In genomic region chr5:103755135-103755487, GRCm38 (mm10) we compare ENCODE assay signal across 8 mouse cellular contexts.
A peak's percentile ranks its signal among the peaks of the same experiment; 100 is the strongest.
DNase-seq lines count a peak whose midpoint lies in the region; ATAC-seq and TF ChIP-seq lines count a peak whose summit lies in the region.

No protein-coding gene starts in this region.

- intact Hi-C loops in left cerebral cortex, postnatal 25 days (cut with DNase I) = no loop called here

- no peak for TF ChIP-seq POLR2A in lung, adult 2 months (IDR thresholded peaks at IDR 0.05; ENCODE audit: borderline replicate concordance, extremely low read depth, low read depth, low read length)
- no peak for TF ChIP-seq POLR2A in embryonic fibroblast, embryonic 13.5 days (IDR thresholded peaks at IDR 0.05; ENCODE audit: low read depth, low read length)

- WGBS in lung, adult 2 months = 14% methylated on average over 3 of the region's 3 CpGs
- 55% methylated on average over 3 of the region's 3 CpGs for WGBS in limb, embryonic 10.5 days
- 51% methylated on average over 3 of the region's 3 CpGs for WGBS in neural tube, embryonic 14.5 days

- peaks cover 26% of the 10 kb centered on the region; the same call in 1 of the 2 replicates for H3K27me3 ChIP-seq in limb, embryonic 10.5 days (ENCODE audit: low read depth, poor library complexity, severe bottlenecking)
- 0 out of 2 replicates have a peak, but pooled peaks cover 2% of the 10 kb centered on the region for H3K27me3 ChIP-seq in neural tube, embryonic 14.5 days (ENCODE audit: control insufficient read depth, insufficient read depth, low read length)

- peak overlapping the region; percentile 94 for H3K27ac ChIP-seq in embryonic fibroblast, embryonic 13.5 days (ENCODE audit: insufficient read depth, low read length)
- no peak overlapping the region for H3K27ac ChIP-seq in limb, embryonic 10.5 days
- H3K27ac ChIP-seq in neural tube, embryonic 14.5 days (ENCODE audit: low read depth, low read length) = no peak overlapping the region

- H3K4me1 ChIP-seq in lung, adult 2 months (ENCODE audit: control insufficient read depth, insufficient read depth, low read length) = peaks cover 31% of the 10 kb centered on the region
- H3K4me1 ChIP-seq in embryonic fibroblast, embryonic 13.5 days (ENCODE audit: control insufficient read depth, insufficient read depth, low read length) = peaks cover 31% of the 10 kb centered on the region
- peaks cover 41% of the 10 kb centered on the region for H3K4me1 ChIP-seq in limb, embryonic 10.5 days
- H3K4me1 ChIP-seq in neural tube, embryonic 14.5 days (ENCODE audit: control insufficient read depth, insufficient read depth, low read length) = peaks cover 4% of the 10 kb centered on the region

- peak overlapping the region; percentile 63 for H3K4me2 ChIP-seq in neural tube, embryonic 14.5 days (ENCODE audit: low read depth, low read length)

- no peak overlapping the region for H3K9ac ChIP-seq in neural tube, embryonic 14.5 days (replicated peaks; ENCODE audit: low read depth, low read length)

- no peak for ATAC-seq in neural tube, embryonic 14.5 days (ENCODE audit: low read depth)

- no peaks in the 10 kb centered on the region for H3K9me3 ChIP-seq in limb, embryonic 10.5 days (replicated peaks)
- H3K9me3 ChIP-seq in neural tube, embryonic 14.5 days (ENCODE audit: control insufficient read depth, low read length) = no peaks in the 10 kb centered on the region

- peaks cover 3% of the 10 kb centered on the region; the same call in 1 of the 2 replicates for H3K36me3 ChIP-seq in limb, embryonic 10.5 days
- H3K36me3 ChIP-seq in neural tube, embryonic 14.5 days (ENCODE audit: control insufficient read depth, insufficient read depth, low read length) = no peaks in the 10 kb centered on the region

- TF ChIP-seq CTCF in lung, adult 2 months (IDR thresholded peaks at IDR 0.05; ENCODE audit: insufficient read depth, low read length) = no peak
- no peak for TF ChIP-seq CTCF in embryonic fibroblast, embryonic 13.5 days (IDR thresholded peaks at IDR 0.05; ENCODE audit: borderline replicate concordance, insufficient read depth, low read length)

- no peak for DNase-seq in lung, adult 2 months
- no peak for DNase-seq in lung, postnatal 4 days
- DNase-seq in limb, embryonic 10.5 days (ENCODE audit: low spot score) = no peak
- no peak for DNase-seq in layer of hippocampus, postnatal 36 days
- no peak for DNase-seq in layer of hippocampus, postnatal 25 days (ENCODE audit: extremely low spot score in 1 of 2, low spot score in 1 of 2)
- no peak for DNase-seq in left cerebral cortex, postnatal 25 days (ENCODE audit: low spot score in 2 of 2)

- peak overlapping the region; percentile 54 for H3K4me3 ChIP-seq in lung, adult 2 months (replicated peaks; ENCODE audit: extremely low read depth, low read depth, low read length)
- peak overlapping the region; percentile 82 for H3K4me3 ChIP-seq in embryonic fibroblast, embryonic 13.5 days (ENCODE audit: insufficient read depth, low read length)
- peak overlapping the region; percentile 86 for H3K4me3 ChIP-seq in limb, embryonic 10.5 days
- H3K4me3 ChIP-seq in neural tube, embryonic 14.5 days (ENCODE audit: low read depth, low read length) = peak overlapping the region; percentile 66
